Mouse (Mus musculus): ENCODE measurements around the gene Mctp2.

Gene Mctp2

DNA sequence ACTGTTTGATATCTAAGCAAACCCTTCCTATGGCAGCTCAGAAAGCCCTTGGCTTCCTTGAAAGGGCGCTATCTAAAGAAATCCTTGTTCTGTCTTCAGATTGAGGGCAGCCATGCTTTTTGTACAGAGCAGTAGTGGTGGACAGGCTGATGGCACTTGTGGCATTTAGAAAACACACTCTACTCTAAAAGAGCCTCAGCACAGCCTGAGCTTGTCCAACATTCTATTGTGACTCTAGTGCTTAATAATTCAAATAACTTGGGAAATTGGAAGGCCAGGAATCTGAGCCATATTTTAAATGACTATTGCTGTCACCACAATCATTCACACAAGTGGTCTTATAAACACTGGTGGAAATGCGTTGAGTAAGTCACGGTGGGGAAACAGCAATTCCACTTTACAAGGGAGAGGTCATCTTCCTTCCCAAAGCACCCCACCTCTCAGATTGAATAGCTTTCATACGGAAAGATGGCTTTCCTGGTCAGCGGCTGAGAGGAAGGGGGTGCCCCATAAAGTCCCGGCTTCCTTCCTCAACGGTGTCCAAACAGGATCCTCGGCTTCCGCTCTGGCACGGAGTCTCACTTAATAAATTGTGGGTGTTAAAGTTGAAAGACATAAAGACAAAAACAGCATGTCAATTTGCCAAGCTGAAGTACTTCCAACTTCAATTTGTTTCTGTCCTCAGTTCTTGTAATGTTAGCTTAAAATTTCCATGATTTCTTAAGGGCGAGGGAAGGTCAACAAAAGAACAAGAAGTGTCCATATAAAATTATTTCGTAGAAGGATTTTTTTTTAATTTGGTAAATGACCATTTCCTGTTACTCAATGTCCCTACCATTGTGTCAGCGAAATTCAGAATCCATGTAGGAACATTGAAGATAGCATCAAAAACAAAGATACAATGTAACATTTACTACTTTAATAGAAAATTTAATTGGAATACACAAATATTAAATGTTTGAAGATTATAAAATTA, 140.4 kb downstream of the Mctp2 start:
- no peak for DNase-seq (ENCODE audit: low spot score)

DNA sequence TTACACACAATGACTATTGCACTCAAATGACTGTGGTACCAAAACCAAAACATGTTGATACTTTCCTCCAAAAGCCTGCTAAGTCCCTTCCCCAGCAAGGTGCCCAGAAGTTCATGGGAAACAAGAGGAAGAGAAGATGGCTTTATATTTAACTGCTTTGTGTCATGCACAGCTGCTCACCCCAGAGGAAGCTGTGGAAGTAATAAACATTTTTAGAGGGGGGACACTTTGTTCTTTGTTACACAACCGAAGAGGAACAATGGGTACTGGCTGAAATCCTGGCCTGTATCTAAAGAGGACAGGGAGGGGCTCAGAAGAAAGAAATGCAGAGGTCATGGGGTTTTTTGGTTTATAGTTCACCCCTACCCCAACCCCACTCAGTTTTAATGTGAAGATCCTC, 144.2 kb downstream of the Mctp2 start:
- DNase-seq (ENCODE audit: low spot score) = no peak

DNA sequence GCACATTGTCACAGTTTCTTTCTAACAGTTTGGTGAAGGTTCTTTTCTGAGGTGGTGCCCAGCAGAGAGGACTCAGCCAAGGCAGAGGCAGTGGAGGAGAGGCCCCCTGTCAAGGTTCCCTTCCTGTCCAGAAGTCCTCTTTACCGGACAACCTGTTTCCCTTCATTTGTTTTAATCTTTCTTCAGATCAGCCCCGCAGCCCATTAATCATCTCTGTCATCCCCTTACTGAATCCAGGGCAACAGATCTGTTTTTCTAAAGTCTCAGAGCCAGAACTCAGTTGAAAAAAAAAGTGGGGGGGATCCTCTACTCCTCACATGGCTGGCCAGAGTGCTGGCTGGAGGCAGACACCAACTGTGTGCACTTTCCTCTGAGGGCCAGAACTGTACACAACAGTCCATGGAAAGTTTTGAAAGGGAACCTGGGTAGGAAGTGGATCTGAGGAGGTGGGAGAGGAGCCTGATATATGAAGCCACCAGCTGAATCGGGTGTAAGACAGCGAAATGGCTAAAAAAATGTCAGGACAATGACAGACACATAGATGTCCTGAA, 146.8 kb downstream of the Mctp2 start:
- no peak for DNase-seq (ENCODE audit: low spot score)

DNA sequence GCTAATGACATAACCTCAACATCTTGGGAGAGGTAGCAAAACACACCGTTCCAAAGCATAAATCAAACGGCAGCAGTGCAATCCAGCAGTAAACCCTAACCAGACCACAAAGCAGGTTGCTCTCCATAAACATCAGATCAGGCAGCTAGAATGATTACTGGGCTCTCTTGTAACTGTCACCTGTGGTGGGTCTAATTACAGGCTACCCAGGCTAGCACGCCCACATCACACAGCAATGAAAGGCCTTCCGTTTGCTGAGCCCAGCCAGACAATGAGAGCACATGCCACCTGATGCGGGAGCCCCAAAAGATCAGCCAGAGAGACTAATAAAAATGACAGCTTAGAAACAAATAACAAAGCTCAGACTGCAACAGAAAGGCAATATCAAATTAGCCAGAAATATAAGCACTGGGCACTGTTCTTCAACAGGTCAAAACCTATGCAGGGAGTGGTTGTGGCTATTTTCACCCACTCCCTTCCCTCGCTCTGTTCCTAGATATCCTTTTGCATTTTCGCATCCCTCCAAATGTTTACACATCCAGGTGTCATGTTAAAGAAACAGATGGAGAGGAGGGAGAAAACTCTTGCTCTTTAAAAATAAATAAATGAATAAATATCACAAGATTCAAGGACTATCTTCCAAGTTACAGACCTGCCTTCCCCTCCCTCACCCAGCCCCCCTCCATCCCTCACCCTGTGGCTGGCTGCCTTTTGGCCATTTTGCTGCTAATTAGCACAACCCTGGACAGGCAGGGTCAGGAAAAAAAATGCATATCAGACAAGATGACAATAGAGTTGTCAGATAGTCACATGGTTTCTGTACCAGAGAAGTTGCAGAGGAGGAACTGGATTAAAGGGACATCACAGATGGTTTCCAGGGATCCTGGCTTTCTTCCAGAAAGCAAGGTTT, 155.4 kb downstream of the Mctp2 start:
- DNase-seq (ENCODE audit: low spot score) = no peak

DNA sequence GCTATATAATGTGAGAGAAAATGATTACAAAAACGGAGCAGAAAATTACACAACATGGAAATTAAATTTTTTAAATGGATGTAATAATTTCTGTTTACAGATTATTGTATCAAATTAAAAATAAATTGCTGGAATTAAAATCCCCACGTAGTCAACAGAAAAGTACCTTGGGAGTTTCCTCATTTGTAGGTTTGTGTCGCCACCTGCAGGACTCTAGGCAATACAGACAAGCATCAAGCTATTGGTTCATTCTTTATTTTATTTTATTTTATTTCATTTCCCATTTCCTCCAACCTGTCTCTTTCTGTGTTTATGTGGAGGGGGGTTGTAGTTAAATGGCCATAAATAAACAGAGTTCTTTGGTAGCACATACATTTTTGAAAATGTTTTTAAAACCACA, 157.3 kb downstream of the Mctp2 start:
- DNase-seq (ENCODE audit: low spot score) = no peak

DNA sequence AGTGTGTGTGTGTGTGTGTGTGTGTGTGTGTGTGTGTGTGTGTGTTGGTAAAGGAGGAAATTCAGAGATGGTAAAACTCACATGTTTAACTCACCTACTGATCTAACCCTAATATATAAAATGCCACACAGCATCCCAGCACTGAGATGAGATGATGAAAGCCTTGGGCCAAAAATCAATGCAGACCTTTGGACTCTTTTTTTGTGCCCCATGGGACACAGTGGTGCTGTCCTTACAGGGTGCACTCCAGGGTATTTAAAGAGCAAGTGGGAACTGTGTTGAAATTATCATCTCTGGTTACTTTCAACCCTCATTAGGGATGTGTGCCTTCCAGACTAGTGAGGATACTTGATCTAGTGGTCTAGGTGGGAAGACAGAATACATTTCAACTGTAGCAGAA, 159.6 kb downstream of the Mctp2 start:
- DNase-seq (ENCODE audit: low spot score) = no peak

DNA sequence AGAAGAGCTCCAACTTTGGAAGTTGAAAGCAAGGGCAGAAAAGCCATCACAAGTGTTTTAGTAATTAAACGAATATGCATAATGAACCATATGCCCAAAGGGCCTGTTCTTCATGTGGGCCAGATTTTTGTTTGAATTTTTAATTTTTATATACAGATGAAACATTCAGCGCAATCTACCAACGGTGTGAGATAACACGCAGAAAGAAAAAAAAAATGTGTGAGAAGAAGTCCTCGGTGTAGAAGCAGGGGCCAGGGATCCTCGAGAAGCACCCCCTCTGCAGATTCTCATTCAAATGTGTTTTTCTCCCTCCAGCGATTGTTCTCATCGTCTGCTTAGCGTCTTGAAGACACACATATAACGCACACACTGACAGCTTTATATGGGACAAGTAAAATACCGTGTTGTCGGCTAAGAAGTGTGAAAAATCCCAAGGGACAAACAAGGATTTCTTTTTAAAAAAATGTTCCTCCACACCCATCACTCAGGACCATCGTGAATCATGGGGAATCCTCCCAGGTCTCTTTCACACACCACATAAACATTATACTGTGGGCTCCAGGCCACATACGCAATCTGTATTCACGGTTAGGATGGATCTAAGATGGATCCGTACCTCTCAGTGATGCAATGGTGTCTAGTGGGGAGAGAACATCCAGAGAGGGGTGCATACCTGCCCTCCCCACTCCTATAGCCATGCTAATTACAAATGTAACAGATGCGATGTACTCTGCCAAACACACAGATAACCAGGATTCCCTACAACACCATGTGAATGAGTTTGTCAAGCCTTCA, 160.5 kb downstream of the Mctp2 start:
- no peak for DNase-seq (ENCODE audit: low spot score)

DNA sequence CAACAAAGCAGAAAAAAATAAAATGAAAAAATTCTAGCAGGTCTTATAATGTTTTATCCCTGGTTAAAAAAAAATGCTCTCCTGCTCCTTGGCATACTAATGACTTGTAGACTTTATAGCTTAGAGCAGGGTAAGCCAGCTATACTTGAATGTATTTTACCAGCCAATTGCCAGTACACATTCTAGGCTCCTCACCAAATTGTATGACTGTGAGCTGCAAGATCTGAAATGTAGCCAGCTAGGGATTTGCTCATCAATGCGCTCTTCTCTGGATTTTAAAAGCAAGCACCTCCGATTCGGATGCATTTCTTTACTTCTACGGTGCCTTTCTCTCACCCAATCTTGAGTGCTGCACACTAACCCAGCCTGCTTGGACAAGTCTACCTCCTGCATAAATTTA, 167.7 kb downstream of the Mctp2 start:
- no peak for DNase-seq (ENCODE audit: low spot score)

DNA sequence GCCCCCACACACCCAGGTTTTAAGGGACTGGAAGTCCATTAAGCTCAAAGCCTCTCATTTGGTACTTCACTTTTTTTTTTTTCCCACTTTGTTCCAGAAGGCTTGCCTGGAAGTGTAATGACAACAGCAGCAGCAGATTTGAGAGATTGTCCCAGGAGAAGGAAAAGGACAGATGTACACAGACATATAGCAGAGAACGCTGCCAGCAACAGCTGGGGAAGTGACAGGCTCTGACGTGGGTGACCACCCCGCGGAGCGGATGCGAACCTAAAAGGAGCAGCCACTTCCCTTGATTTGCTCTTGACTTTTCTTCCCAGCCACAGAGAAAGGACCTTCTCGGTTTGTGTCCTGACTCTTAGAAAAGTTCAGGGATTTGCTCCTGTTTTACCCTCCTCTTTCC, 185.4 kb downstream of the Mctp2 start:
- no peak for DNase-seq (ENCODE audit: low spot score)

DNA sequence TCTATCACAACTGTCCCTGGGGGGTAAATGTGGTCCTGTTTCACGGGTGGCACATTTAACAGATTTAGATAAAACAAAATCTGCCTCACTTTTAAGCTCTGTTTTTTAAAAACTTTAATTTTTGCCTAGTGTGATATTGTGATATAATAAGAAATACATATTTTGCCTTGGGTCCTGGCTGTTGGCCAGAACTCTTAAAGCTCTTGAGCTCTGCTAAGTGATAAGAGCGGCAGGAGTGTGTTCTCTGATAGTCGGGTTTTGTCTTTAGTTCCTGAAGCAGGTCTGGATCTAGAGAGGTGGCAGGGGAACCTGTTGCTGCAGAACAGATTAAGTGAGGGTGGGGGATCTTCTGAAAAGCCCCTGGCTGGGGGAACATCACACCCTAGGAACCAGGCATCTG, 186.7 kb downstream of the Mctp2 start:
- no peak for DNase-seq (ENCODE audit: low spot score)

DNA sequence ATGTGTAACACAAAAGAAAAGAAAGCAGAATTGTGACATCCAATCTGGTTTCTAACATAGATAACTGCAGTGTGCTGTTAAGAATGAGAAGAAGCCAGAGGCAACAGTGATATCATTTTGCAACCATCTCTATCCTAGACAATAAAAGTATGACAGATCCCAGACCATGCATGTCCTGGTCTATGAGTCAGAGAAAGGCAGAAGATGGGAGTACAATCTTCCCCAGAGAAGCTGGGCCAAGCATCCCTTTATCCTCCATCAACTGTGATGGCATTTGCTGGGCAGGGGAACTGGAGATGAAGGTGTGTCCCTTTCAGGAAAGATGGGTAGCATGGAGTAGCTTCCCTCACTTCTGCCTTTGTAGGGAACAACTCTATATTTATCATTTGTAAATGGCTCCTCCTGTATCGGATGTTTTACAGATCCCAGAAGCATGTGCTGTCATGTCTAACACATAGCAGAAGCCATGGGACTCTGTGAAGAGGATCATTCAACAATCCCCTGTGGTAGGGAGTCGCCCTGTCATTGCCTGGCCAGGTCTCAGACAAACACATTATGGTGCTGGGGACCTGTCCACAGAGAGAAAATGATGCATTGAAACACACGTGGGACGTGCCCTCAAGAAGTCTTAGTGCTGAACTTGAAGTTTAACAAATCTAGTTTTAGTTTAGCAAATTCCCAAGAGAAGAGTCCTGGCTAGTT, 188.9 kb downstream of the Mctp2 start:
- DNase-seq (ENCODE audit: low spot score) = no peak

DNA sequence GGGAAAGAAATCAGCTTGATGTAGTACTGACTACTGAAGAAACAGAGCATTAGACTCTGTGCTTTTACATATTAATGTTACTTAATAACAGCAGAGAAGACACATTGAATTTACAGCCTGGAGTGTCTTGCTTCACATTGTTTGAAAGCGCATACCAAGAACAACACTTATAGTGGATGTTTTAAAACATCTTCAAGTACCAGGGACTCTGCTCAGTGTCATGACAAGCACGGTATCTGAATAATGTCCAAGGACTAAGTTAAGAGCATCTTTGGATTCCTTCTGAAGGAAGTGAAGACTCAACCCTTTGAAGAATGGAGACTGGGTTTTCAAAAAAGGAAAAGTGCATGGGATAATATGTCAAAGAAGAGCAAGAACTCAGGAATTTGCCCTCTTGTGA, 191.3 kb downstream of the Mctp2 start:
- no peak for DNase-seq (ENCODE audit: low spot score)

DNA sequence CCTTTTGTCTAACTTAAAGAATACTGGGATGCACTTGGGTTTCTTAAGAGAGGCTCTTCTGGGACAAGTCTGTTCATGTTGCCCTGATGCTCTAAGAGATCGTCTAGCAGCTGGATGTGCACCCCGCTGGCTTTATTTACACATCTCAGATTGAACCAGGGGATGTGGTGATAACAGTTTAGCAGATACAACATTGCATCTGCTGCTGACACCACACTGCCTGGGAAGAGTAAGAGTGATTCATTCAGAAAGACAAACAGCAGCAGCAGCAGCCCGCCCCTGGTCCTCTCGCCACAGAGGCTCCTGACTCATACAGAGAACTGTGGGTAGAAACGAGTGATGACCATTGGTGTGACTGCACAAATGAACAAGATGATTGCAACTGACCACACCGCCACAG, 195.8 kb downstream of the Mctp2 start:
- no peak for DNase-seq (ENCODE audit: low spot score)

DNA sequence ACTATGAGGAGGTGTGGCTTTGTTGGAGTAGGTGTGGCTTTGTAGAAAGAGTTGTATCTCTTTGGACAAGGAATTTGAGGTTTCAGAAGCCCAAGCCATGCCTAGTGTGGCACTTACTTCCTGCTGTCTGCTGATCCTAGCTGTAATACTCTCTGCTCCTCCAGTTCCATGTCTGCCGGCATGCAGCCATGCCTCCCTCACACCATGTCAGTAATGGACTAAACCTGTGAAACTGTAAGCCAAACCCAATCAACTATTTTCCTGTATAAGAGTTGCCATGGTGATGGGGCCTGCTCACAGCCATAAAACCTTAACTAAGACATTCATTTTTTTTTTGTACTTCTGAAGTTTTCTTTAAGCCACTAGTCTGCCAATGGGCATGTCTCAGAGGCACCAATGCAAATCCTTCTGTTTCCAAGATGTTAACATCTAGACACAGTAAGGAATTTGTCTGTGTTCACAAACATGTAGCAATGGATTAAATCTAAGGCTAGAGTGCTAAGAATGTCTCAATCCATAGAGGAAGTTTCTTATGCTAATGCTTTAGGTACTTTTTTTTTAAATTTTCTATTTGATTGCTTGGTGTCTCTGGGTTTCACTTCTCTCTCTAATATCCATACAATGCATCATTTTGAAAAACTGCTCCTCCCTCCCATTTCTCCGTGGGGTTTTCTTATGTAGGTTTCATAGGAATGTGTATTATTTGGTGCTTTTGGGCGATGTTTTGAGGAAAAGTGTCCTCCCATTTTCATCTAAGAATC, 197.6 kb downstream of the Mctp2 start:
- DNase-seq (ENCODE audit: low spot score) = no peak

DNA sequence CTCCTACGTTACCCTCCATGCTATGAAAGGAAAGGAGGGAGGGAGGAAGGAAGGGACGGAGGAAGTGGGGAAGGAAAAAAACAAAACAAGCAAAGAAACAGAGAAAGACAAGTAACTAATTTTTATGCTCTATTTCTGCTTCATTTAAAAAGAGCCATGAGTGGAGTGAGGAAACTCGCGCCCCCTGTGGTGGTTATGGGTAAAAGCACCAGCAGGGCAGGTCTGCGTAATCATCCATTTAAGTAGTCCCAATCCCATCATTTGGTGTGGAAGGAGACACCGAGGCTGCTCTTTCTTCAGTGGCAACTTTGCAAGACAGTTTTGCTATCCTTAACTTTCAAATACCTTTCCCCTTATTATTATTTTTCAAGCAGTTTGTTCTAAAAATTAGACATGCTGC, 202.2 kb downstream of the Mctp2 start:
- no peak for DNase-seq (ENCODE audit: low spot score)

DNA sequence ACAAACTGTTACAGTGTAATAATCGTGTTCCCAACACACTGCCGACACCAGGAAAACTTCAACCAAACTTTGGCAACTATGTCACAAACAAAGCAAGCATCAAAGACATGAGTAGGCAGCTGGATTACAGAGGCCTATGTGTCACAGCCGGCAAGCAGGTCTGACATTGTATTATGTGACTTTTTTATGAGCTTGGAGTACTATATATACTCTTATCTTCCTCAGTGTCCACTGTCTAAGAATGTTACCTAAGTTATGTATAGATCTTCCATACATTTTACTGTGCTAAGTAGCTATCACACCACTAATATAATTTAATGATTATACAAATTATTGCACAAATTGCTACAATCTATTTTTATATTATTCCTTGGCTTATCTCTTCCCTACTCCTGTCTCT, 202.8 kb downstream of the Mctp2 start:
- no peak for DNase-seq (ENCODE audit: low spot score)

DNA sequence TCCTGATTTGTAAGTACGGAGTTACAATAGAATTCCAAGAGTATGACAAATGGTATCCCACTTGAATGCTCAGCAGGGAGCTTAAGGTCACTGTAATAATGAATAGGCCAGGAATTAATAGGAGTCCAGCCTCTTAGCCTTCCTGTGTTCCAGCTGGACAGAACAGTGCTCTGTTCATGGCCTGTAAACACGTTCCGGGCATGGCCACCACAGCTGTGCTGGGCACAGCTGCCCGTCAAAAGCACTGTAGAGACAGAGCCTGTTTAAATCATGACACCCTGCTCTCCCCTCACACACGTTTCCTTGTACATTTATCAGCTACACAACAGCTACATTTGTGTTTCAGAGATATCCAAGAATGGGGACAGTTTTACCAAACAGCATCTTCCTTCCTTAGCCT, 205.7 kb downstream of the Mctp2 start:
- no peak for DNase-seq (ENCODE audit: low spot score)

DNA sequence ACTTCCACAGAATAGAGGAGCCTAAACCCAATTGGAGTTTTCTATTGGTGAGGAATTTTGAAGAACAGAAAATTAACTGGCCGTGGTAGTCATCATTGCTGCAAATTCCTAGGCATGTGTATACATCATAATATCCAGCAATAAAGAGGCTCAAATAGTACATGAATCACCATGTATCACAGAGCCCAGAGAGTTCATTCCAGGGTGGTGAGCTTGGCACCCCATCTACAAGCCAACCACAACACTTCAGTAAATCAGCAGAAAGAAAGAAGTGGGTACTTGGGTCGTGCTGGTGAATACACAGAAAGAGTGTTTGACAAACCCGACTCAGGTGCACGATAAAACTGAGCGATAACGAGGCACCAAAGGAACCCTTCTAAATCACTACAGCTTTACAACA, 207.8 kb downstream of the Mctp2 start:
- no peak for DNase-seq (ENCODE audit: low spot score)

DNA sequence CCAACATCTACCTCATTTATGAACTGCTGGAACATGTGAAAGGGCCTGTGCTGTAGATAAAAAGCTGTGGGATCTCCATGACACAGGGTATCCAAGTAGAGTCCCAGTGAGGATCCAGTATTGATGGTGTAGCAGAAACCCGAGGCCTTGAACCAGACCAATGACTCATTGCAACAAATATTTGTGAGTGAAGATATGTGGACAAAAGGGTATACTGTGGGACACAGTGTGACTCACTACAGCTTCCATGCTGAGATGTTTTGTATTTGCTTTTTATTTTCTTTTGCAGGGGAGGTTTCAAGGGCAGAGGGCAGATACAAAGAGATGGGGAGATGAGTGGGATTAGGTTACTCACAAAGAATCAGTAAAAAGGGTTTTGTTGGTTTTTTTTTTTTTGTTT, 209.4 kb downstream of the Mctp2 start:
- no peak for DNase-seq (ENCODE audit: low spot score)

DNA sequence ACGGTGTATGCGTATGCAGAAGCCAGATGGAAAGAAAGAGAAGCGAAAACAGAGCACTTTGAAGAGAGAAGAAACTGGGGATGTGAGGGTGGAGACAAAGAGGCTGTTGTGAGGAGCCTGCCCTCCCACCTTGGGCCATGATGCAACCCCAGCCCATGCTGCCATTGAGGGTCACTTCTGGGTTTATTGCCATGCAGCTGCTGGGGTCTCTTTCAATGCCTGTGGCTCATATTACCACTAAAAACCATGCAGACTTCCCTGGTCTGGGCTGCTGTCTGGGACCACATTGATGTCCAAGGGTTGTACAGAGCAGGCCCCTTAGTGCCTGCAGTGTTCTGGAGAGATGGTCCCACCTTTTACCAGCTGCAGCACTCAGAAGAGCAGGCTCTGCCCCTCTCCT, 210.0 kb downstream of the Mctp2 start:
- DNase-seq (ENCODE audit: low spot score) = no peak

Data from urinary bladder, postnatal 10 days (tissue).